ENCODE assay signal across 8 mouse cellular contexts in the genomic region with DNA sequence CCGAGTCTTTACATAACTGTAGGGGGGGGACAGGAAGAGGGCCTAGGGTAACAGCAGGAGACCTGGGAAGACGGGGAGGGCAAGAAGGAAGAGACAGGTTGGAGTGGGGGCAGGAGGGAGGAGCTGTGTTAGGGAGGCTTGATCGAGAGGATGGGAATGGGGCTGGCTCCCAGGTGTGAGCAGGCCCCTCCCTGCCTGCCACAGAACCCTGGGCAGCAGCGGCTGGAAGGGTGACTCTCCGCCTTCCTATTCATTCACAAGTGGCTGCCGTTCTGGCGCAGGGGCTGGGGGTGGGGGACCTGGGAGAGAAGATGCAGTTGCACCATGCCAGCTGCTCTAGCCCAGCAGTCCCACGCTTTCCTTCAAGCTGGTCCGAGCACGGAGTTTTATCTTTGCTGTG. TPM values are rescaled to one million over a fixed set of nuclear protein-coding genes. Genes with fewer than 3 reads are reported as not detected.
DNase-seq lines count a peak whose midpoint lies in the region; ATAC-seq and TF ChIP-seq lines count a peak whose summit lies in the region.

No protein-coding gene starts in this region.

- no peaks in the 10 kb centered on the region for H3K36me3 ChIP-seq in ES-Bruce4 (ENCODE audit: control insufficient read depth, insufficient read depth, low read length, poor library complexity, severe bottlenecking)
- H3K36me3 ChIP-seq in forebrain, embryonic 10.5 days (replicated peaks), result no peaks in the 10 kb centered on the region
- H3K36me3 ChIP-seq in midbrain, embryonic 13.5 days, result no peaks in the 10 kb centered on the region

- peak; percentile 40; the same call in 1 of the 2 replicates for TF ChIP-seq EP300 in ES-Bruce4 (IDR thresholded peaks at IDR 0.05; ENCODE audit: insufficient read depth, low read depth, low read length)

- ATAC-seq in cerebellum, adult (ENCODE audit: insufficient number of reproducible peaks, low FRiP score, low TSS enrichment), result peak; percentile 46
- ATAC-seq in midbrain, embryonic 13.5 days, result peak; percentile 37

- peak overlapping the region; percentile 41; the same call in 1 of the 2 replicates for H3K4me3 ChIP-seq in ES-Bruce4 (ENCODE audit: low read depth, low read length)
- peak overlapping the region; percentile 37 for H3K4me3 ChIP-seq in forebrain, embryonic 10.5 days
- peak overlapping the region; percentile 17; the same call in 1 of the 2 replicates for H3K4me3 ChIP-seq in midbrain, embryonic 13.5 days (replicated peaks)

- H3K4me2 ChIP-seq in midbrain, embryonic 13.5 days (replicated peaks), result peak overlapping the region; percentile 36

- no peak overlapping the region for H3K9ac ChIP-seq in ES-Bruce4 (ENCODE audit: low read depth, poor library complexity, severe bottlenecking)
- H3K9ac ChIP-seq in midbrain, embryonic 13.5 days (replicated peaks), result no peak overlapping the region; the same call in 1 of the 2 replicates

- H3K4me1 ChIP-seq in ES-Bruce4 (ENCODE audit: control insufficient read depth, insufficient read depth, low read length), result peaks cover 3% of the 10 kb centered on the region
- H3K4me1 ChIP-seq in forebrain, embryonic 10.5 days, result peaks cover 39% of the 10 kb centered on the region
- peaks cover 28% of the 10 kb centered on the region for H3K4me1 ChIP-seq in midbrain, embryonic 13.5 days (replicated peaks)

- TF ChIP-seq CTCF in ES-Bruce4 (IDR thresholded peaks at IDR 0.05; ENCODE audit: low read depth, low read length), result no peak

- DNase-seq in cerebellum, postnatal 4 days (ENCODE audit: low spot score in 2 of 2), result no peak
- DNase-seq in forebrain, embryonic 10.5 days (ENCODE audit: extremely low spot score, low spot score), result no peak
- DNase-seq in kidney, postnatal 14 days, result peak; percentile 51
- no peak for DNase-seq in c-Kit-positive CD71-positive TER-119-positive erythroid progenitor cells, embryonic 14.5 days (ENCODE audit: low spot score)
- DNase-seq in adrenal gland, postnatal 4 days (ENCODE audit: low spot score in 2 of 2), result no peak

- H3K9me3 ChIP-seq in ES-Bruce4 (replicated peaks; ENCODE audit: control insufficient read depth, insufficient read depth, low read length, poor library complexity, severe bottlenecking), result no peaks in the 10 kb centered on the region
- H3K9me3 ChIP-seq in forebrain, embryonic 10.5 days, result no peaks in the 10 kb centered on the region
- no peaks in the 10 kb centered on the region for H3K9me3 ChIP-seq in midbrain, embryonic 13.5 days

- H3K27me3 ChIP-seq in ES-Bruce4 (ENCODE audit: control insufficient read depth, insufficient read depth, low read length, poor library complexity, severe bottlenecking), result no peaks in the 10 kb centered on the region
- H3K27me3 ChIP-seq in forebrain, embryonic 10.5 days (ENCODE audit: poor library complexity, severe bottlenecking), result peaks cover 62% of the 10 kb centered on the region
- peaks cover 8% of the 10 kb centered on the region for H3K27me3 ChIP-seq in midbrain, embryonic 13.5 days

- no peak overlapping the region for H3K27ac ChIP-seq in ES-Bruce4 (ENCODE audit: insufficient read depth, low read length)
- H3K27ac ChIP-seq in forebrain, embryonic 10.5 days, result peak overlapping the region; percentile 56
- H3K27ac ChIP-seq in midbrain, embryonic 13.5 days, result no peak overlapping the region

- TF ChIP-seq POLR2A in ES-Bruce4 (IDR thresholded peaks at IDR 0.05; ENCODE audit: insufficient read depth, low read length), result no peak

- 3% methylated on average over 10 of the region's 10 CpGs for WGBS in forebrain, embryonic 10.5 days
- 3% methylated on average over 10 of the region's 10 CpGs for WGBS in midbrain, embryonic 13.5 days

RNA-seq across cellular contexts. Expression of gene Rorc, which starts 0.5 kb away (rescaled TPM):
- polyA plus RNA-seq in ES-Bruce4 (2011; ENCODE audit: insufficient read depth, insufficient read length, low read depth, missing spikeins), result 0.59 and 0.66 TPM in 2 replicates
- polyA plus RNA-seq in forebrain, embryonic 10.5 days (2016; fragmentation: Nextera tagmentation; extraction: Ambion mirVana), result 0.16 and 0.36 TPM in 2 replicates
- 0.79 and 1.0 TPM in 2 replicates for polyA plus RNA-seq in midbrain, embryonic 13.5 days (2015; fragmentation: Nextera tagmentation; extraction: Ambion mirVana)
- 10 to 100 TPM; 17.7 to 18.9 TPM for total RNA-seq in adrenal gland, postnatal 4 days (2021)

RNA-seq across cellular contexts. Expression of gene C2cd4d, which starts 10.9 kb away (rescaled TPM):
- polyA plus RNA-seq in ES-Bruce4 (2011; ENCODE audit: insufficient read depth, insufficient read length, low read depth, missing spikeins), result not detected in 2 replicates
- polyA plus RNA-seq in forebrain, embryonic 10.5 days (2016; fragmentation: Nextera tagmentation; extraction: Ambion mirVana), result 0.11 and 0.40 TPM in 2 replicates
- polyA plus RNA-seq in midbrain, embryonic 13.5 days (2015; fragmentation: Nextera tagmentation; extraction: Ambion mirVana), result 2.0 and 2.2 TPM in 2 replicates
- under 1 TPM; 0.62 to 0.67 TPM for total RNA-seq in adrenal gland, postnatal 4 days (2021)

RNA-seq across cellular contexts. Expression of gene Lingo4, which starts 25.2 kb away (rescaled TPM):
- 0.33 TPM in 1 of 2 replicates, not detected in the other for polyA plus RNA-seq in ES-Bruce4 (2011; ENCODE audit: insufficient read depth, insufficient read length, low read depth, missing spikeins)
- polyA plus RNA-seq in forebrain, embryonic 10.5 days (2016; fragmentation: Nextera tagmentation; extraction: Ambion mirVana), result 0.15 and 0.21 TPM in 2 replicates
- polyA plus RNA-seq in midbrain, embryonic 13.5 days (2015; fragmentation: Nextera tagmentation; extraction: Ambion mirVana), result 0.83 and 1.4 TPM in 2 replicates
- total RNA-seq in adrenal gland, postnatal 4 days (2021), result 1 to 10 TPM in 1 of 2 experiments, under 1 TPM in 1; 0.78 to 1.3 TPM

RNA-seq across cellular contexts. Expression of gene Them5, which starts 31.2 kb away (rescaled TPM):
- 0.48 and 0.90 TPM in 2 replicates for polyA plus RNA-seq in ES-Bruce4 (2011; ENCODE audit: insufficient read depth, insufficient read length, low read depth, missing spikeins)
- polyA plus RNA-seq in forebrain, embryonic 10.5 days (2016; fragmentation: Nextera tagmentation; extraction: Ambion mirVana), result not detected in 2 replicates
- polyA plus RNA-seq in midbrain, embryonic 13.5 days (2015; fragmentation: Nextera tagmentation; extraction: Ambion mirVana), result 0.46 TPM in 1 of 2 replicates, not detected in the other
- not detected for total RNA-seq in adrenal gland, postnatal 4 days (2021)

RNA-seq across cellular contexts. Expression of gene Tdrkh, which starts 40.0 kb away (rescaled TPM):
- 8.8 and 12.3 TPM in 2 replicates for polyA plus RNA-seq in ES-Bruce4 (2011; ENCODE audit: insufficient read depth, insufficient read length, low read depth, missing spikeins)
- 37.6 and 38.1 TPM in 2 replicates for polyA plus RNA-seq in forebrain, embryonic 10.5 days (2016; fragmentation: Nextera tagmentation; extraction: Ambion mirVana)
- polyA plus RNA-seq in midbrain, embryonic 13.5 days (2015; fragmentation: Nextera tagmentation; extraction: Ambion mirVana), result 61.6 and 63.1 TPM in 2 replicates
- 10 to 100 TPM; 10.5 to 15.1 TPM for total RNA-seq in adrenal gland, postnatal 4 days (2021)
